Mouse (Mus musculus): ENCODE measurements around the gene Gm45717.

- no peak for TF ChIP-seq CTCF (IDR thresholded peaks at IDR 0.05; ENCODE audit: low read depth, low read length)
- TF ChIP-seq POLR2A (IDR thresholded peaks at IDR 0.05; ENCODE audit: borderline replicate concordance, low read depth, low read length): no peak
These were observed 35.2 kb downstream of the Gm45717 start, which contains the start of gene Nlrp6 for GRCm38 (mm10) chr7:140920418-140921029.

Measured in bone marrow macrophage, adult 2 months (primary cell).